Mouse (Mus musculus) adrenal gland, postnatal 4 days (tissue): Measurements from ENCODE around the gene Zfp770. TPM values are rescaled to one million over a fixed set of nuclear protein-coding genes. Genes with fewer than 3 reads are reported as not detected.
"Not testable (repeated sequence)": the region's sequence is repeated elsewhere in the genome, so short reads cannot be mapped to it uniquely, and the experiment has no call there.

Experiments used
- DNase-seq, 2 experiments: peaks; one replicate each; pipeline ENCODE4 v3.0.0; 2021 to 2022; ENCODE audit warnings: low spot score in 2 of 2, mixed read lengths in 2 of 2
- long read RNA-seq, 2 experiments: library from polyadenylated mRNA; stranded (forward); transcript quantifications; one replicate each; pipeline ENCODE4 v2.0.0; 2021
- total RNA-seq, 2 experiments: library from RNA; stranded (reverse); gene quantifications; 2 replicates each; pipeline ENCODE4 v1.2.3; 2021

Zfp770 gene
- total RNA-seq, result 10 to 100 TPM; 15.4 TPM
- long read RNA-seq, experiment 1, partial matches to known transcripts, result 0 of 2 reads
- long read RNA-seq, experiment 1, other reads (novel, unspliced or antisense), result 2 of 2 reads
- long read RNA-seq, experiment 2, full-length matches to known transcripts, result 2 of 3 reads
- long read RNA-seq, experiment 2, partial matches to known transcripts, result 0 of 3 reads
- long read RNA-seq, experiment 2, other reads (novel, unspliced or antisense), result 1 of 3 reads

DNA sequence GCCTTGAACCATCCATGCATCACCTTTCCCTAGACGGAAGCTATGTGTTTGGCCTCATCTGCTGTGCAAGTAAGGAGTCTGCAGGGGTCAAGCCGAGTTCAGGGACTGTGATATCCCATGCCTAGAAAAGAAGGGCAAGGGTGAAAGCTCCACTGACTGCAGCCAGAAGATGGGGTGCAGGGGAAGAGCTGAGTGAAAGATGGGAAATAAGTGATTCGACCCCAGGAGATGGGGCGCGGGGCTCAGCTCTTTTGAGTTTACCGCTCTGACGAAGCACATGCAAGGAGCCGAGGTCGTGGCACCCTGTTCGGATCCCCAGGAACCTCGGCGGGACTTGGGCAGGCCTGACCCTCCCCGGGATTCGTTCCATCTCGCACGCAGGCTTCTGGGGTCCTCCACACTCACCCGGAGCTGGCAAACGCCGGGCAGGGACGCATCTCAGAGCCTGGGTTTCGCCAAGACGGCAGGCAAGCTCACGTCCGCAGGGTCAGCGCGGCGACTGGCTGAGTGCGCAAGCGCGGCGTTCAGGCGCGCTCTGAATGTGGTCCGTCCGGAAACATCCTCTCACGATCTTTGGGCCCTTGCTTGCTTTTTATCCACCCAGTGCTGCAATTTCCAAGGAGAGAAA, at the start of gene Zfp770:
Gene Zfp770, minus strand, starts transcription at position 538 of the 628 bp plus-strand sequence.
- peak; percentile 61 to 63 for DNase-seq

DNA sequence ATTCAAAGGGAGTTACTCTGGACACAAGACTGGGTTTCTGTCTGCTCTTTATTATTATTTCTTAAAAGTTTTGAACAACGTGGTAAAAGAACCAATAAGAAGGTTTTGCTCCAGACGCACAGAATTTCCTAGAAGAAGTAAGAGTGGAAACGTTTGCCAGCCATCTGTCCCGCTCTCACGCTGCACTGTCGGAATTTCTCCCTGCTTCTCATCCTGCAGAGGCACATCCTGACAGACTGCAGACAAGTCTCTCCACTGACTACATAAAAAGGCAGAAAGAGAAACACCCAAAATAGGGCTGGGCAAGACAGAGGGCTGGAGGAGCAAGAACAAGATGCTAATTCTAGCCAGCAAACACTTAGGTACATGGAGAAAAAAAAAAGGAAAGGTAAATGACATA, 48.2 kb upstream of the Zfp770 start:
- no peak for DNase-seq

DNA sequence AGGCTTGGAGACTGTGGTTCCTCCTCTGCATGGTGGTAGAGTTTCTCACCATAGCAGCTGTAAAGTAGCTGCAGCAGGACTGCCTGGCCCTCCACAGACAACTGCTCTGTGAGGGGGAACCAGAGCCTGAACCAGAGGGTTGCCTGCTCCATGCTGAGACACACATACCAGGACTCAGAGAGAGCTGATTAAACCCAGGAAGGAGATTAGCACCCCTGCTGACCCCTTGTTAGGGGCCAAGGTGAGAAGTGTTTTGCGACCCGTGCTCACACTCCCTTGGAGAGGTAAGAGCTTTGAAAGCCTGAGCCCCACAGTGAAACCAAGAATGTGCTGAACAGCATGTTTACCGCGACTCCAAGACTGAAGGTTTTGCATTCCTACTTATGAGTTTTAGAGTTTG, 36.4 kb upstream of the Zfp770 start:
- no peak for DNase-seq

DNA sequence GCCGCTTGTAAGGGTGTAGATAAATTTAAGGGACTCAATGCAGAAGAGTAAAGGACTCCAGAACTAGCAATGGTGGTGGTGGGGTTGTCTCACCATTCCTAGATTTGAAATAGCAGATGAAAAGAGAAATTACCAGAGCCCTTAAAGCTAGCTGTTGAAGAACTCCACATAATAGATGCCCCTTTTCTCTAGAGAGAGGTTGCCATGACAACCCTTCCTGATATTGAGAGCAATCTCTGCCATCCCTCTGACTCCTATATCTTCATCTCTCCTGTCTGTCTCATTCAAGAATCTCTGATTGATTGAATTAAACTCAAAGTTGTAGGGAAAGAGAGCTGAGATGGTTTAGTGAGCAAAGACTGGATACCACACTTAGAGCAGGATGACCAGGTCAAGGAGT, 35.3 kb upstream of the Zfp770 start:
- DNase-seq, result no peak

DNA sequence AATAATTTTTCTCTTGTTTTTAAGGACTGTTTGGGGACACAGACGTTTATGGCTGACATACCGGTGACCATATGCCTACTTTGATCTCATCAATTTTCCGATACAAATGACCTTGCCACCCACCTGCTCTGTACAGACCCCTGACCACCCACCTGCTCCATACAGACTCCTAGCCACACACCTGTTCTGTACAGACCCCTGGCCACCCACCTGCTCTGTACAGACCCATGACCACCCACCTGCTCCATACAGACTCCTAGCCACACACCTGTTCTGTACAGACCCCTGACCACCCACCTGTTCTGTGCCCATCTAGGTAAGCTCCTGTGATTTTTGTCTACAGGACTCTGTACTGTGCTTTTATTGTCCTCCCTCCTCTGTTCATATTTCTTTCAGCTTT, 34.3 kb upstream of the Zfp770 start:
- no peak for DNase-seq

DNA sequence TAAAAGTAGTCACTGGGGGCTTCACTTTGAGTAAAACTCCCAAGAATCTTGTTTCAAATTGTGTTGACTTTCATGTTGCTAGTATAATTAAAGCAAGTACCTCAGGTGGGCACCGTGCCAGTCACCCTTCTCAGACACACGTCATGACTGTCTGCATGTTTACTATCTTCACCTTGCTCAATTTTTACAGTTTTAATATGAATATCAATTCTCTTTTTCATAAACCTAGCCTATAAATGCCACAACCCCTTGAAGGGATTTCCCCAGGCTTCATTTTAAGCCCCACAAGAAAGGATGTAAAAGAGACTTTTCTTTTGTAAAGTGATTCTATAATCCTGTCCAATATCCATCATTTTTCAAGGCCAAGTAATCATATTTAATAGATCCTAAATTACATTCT, 30.0 kb upstream of the Zfp770 start:
- DNase-seq, result no peak

DNA sequence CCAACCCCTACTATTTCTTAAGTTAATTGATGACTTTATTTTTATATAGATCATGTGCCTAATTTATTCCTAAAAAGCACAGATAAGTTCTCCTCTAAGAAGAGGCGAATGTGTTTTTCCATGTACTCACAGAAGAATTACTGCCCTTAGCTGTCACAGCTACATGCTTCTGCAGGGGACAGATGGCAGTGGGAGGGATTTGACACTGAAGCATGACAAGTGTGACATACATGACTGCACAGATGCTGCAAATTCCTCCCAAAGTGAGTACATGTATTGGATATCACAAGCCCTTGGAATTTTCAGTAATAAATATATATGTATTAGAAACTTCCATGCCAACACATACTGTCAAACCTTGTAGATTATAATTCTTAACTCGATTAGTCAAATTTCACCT, 27.4 kb upstream of the Zfp770 start:
- no peak for DNase-seq

DNA sequence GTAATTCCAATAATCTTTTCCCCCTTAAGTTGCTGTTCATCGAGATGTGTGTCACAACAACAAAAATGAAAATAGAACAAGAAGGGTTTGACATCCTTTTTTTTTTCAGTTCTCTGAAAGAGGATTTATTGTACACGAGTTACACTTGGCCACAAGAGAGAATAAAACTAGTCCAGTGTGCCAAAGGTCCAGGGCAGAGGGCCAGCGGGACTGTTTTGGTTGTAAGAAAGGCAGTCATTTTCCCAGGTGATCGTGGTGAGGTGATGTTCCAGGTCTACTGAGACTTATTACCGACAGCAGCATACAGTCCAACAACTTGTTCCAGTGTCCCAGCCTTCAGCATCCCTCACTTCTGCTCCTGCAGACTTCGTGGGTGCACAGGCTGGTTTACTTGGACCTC, 3.8 kb upstream of the Zfp770 start:
- DNase-seq, result no peak

DNA sequence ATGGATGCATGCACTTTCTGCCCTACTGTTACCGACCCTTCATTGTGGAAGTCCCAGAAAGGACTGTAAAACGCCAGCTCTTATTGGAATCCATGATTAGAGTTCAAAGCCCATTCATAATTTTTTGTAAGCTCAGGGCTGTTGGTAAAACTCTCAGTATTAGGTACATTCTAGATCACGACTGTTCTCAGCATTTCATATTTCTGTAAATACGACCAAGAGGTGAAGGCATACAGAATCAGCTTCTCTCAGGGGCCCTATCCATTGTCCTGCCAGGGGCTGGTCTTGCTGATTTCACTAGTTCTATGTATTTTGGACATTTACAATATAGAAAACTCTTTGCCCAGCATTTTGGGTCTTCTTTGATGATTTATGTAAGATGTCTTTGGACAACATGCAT, 305 bp upstream of the Zfp770 start:
- DNase-seq, result no peak

DNA sequence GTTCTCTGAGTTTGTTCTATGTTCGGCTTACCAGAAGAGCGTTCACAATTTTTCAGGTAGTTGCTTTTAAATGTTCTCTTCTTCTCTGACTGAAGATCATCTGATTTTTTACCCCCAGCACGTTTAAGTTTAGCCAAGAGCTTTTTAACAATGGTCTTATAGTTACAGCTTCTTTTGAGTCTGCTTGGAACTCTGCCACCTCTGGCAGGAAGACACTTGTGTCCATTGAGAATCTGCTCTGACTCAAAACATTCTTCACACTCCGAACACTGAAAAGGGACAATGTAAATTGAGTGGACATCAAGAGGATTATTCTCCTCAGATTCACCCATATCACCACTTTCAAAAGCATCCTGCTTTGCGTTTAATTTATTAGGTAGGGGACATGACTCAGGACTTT, 4.8 kb downstream of the Zfp770 start:
- no peak for DNase-seq

DNA sequence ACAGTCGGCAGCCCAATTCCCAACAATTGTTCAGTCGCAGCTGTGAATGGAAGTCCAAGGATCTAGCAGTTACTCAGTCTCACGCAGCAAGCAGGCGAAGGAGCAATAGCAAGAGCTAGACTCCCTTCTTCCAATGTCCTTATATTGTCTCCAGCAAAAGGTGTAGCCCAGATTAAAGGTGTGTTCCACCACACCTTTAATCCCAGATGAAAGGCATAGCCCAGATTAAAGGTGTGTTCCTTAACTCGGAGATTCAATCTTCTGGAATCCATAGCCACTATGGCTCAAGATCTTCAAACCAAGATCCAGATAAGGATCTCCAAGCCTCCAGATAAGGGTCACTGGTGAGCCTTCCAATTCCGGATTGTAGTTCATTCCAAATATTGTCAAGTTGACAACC, 14.3 kb downstream of the Zfp770 start, which contains the start of gene Aqr:
Gene Aqr, minus strand, starts transcription at position 101 of the 400 bp plus-strand sequence.
- DNase-seq, result not testable (repeated sequence)

DNA sequence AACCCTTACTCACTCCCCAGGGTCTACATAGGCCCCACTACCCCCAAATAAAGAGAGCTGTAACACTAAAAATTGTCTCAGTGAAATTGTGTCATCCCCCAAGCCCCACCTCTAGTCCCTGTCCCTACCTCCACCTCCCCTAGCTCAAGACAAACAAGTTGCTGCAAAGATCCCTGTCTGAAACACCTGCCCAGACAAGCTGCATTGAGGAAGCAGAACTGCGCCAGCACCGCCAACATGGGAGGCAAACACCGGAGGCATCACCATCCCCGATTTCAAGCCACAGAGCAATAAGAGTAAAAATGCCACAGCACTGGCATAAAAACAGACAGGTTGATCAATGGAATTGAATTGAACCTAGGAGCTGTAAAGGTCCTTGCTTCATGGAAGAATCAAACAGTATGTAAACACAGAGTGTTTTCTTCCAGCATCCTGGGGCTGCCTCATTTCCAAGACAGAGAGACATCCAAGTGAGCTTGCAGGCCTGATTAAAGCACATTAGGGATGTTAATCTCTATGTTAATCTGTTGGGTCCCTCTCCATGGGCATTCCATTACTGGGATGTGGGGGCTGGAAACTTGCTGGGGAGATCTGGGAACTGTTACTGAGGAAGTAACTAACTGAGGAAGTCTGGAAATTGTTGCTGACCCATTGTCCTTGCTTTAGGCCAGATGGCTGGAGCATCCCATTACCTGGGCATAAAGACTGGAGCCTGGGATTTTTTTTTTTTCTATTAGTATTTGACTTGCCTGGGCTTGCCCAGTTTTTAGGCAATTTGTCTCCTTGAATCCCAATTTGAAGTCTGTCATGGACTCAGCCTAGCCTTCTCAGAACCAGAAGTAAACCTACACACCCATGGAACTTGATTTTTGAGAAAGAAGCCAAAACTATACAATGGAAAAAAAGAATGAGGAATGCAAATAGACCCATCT, 23.2 kb downstream of the Zfp770 start:
- DNase-seq, result no peak

DNA sequence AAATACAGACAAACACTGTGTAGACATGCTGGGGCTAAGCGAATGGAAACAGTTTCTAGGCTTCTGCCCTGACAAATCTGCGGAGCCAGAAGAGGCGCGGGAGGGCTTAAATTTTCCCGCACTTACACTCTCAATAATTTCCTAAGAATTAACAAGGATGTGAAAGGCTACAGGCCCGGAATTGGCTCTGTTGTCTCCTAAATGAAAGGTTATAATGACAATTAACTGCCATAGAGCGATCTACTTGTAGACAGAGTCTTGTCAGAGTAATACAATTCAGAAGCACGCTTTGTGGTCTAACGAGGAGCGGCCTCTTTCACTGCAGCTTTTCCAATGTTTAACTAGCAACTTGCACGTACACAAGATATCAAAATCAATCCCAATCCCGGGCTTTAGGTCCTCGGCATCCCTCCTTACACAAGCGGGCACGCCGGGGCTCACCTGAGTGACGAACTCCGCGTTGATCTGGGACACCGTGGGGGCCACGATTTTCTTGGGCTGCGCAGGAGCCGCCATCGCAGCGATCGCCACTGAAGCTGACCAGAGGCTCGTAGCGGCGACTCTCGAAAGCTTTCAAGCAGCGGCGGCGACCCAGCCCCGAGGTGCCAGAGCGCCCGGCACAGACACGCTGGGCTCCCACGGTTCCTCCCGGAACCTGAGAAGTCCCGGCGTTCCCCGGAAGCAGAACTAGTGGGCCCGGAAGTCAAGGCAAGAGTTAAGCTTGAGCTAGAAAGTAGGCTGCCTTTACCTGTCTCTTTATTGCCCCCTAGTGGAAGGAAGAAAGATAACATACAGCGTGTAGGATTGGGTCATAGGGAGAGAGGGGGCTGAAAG, 26.4 kb downstream of the Zfp770 start:
- peak; percentile 25 to 55 for DNase-seq

DNA sequence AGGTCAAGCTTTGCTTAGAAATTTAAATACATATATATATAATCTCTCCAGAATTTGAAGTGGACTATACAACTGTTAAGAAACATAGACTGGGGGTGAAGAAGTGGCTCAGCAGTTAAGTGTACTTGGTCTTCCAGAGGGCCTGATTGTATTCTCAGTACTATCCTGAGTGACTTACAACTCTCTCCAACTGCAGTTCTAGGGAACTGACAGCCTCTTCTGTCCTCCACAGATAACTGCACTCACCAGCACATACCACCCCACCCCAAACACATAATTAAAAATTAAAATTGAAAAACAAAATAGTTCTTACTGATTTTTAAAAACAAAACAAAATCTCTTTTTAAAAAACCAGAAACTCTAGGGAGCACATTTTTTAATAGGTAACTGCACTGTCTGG, 28.0 kb downstream of the Zfp770 start:
- no peak for DNase-seq

DNA sequence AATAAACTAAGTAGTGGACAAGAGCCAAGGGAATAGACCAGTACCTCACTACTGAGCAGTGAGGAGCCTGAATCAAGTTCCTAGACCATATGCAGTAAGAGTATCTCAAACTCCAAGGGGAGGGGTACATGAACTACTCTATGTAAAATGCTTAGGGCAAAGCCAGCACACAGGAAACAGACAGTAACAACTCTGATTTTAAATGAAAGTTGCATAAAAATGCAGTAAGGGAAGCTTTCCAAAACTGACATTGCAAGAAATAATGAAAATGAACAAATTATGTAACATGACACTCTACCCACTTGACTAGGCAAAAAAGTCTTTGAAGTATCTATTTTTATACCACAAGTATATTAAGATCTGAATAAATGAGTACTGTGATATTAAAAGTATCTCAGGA, 33.4 kb downstream of the Zfp770 start:
- DNase-seq, result no peak

DNA sequence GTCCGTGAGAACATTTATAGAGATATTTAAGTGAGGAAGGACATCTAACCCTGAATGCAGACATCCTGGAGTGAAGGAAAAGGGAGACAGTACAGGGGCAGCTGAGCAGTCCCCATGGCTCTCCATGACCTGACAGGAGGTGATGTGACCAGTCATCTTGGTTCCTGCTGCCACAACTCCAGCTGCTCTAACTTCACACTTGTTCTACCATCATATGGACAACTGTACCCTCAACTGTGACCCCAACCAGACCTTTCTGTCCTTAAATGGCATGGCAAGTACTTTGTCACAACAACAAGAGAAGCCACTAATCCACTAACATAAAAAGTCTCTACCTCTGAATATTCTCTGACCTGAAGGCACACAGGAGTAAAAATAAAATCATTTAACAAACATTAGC, 39.3 kb downstream of the Zfp770 start:
- no peak for DNase-seq

DNA sequence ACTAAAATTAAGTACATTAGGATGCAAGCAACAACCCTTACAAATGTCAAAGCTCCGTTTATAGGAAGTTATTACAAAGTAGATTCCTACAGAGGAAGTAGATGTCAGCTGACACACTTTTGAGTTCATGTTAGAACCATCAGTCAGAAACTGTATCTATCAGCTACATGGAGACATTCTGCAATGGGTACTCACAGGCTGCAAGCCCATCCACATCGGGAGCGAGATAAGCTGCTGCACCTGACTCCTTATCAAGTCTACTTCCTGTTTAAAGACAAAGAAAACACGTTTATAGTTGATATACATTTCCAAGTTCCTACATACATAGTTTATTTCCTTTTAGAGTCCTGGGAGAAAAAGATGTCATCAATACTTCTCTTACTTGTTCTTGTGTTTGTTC, 43.9 kb downstream of the Zfp770 start:
- no peak for DNase-seq

DNA sequence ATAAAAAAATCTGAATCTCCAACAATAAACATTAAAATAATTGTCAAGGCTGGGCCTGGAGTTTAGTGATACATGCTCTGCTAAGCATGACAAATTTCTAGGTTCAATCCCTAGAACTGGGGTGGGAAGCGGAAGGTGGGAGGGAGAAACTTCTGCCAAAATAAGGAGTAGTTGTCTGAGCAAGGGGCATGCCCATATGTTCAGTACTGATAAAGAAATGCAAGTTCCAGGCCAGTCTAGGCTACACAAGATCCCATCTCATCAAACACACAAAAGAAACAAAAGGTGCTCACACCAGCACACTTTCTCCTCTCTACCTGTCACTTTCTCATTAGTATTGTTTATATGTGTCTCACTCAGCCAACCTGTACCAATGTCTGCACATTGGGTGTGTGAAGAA, 44.6 kb downstream of the Zfp770 start:
- no peak for DNase-seq

DNA sequence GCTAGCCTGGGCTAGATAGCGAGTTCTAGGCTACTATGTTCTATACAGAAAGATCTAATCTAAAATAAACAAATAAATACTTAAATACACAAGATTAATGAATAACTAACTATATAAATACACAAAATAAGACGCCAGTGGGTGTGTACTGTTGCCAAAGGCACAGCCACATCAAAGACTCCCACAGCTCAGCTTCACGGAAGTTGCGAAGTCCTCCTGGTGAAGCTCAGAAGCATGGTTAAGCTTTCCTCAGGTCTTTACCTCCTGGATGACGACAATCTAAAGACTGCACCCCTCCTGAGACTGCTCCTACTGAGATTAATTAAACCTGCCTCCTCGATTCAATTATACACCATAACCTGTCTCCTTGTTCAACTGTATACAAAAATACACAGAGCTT, 48.0 kb downstream of the Zfp770 start:
- no peak for DNase-seq

DNA sequence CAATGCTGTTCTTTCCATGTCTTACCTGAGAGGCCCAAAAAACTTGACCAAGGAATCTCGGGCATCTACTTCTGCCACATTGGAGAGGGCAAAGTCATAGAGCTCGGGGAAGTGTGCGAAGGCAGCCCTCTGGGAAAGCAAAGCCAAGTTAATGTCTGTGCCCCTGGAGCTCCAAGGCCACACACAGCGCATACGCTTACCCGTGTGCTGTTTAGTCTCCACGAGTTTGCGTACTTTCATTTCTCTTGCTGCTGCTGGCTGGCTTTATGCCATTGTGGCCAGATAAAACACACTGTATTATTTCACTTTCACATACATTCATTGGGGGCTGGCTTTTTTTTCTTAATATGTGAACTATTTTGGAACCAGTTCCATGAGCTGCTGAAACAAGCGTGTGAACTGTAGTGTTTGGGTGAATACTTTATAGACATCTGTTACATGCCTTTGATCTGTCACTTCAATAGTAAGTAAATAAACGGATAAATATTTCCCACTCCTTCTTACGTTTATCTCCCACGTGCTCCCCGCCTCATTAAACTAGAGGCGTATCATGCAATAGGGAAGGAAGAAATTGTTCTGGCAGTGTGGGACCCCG, 54.3 kb downstream of the Zfp770 start:
- no peak for DNase-seq

DNA sequence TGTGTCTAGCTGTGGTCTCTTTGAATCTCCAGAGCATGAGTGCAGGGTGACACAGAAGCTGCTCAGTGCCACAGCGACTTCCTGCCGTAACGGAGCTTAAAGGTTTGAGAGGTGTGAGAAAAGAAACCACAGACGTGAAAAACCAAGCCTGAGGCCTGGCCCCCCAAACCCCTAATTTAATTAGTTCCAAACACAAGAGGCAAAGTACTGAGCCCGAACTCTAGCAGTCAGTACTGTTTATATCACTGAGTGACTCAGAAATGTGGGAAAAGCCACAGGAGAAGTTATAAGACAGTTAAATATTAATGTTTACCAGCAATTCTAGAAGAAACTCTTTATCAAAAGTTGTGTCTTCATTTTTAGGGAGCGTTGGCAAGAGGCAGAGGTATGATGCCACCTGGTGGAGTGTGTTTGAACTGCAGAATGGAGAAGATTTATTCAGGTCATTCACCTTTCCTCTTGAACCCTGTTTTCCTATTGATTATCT, 55.9 kb downstream of the Zfp770 start:
- no peak for DNase-seq
